9 mouse cellular contexts compared by ENCODE assay signal in the genomic region with DNA sequence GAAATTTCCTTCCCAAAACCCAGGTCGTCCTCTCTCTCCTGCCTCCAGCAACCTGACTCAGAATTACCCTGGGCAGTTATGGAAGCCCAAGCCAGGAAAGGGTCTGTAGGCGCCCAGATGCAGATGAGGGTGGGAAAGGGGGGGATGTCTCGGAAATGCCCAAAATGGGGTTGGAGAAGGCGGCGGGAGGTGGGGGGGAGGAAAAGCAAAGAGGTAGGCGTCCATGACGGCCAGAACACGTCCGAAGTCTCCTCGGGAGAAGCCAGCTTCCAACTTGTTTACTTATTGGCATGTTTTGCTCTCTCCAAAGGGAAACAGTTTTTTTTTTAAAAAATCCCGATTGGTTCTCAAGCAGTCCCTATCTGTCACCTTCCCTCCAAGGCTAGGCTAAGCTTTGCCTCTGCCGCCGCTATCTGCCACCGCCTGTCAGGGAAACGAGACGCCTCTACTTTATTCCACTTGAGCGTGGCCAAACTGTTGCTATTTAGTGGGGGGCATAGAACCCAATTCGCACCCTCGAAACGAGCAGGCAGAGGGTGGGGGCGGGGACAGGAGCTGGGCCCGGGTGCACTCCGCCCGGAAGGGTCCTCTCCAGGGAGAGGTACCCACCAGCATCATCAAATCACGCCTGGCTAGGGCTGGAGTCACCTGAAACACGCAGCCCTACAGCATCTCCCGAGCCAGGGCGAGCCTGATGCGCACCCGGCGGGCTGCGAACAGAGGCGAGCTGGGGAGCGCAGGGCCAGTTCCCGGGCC.
DNase-seq lines count a peak whose midpoint lies in the region; ATAC-seq and TF ChIP-seq lines count a peak whose summit lies in the region.
"Had no signal": no experiment of that assay in that cellular context is flagged by ENCODE, and none has a peak within 500 bp of the region (broad histone marks: within the 10 kb centered on the region; RNA-seq: fewer than 3 reads in every experiment).

No protein-coding gene starts in this region.

- H3K9me3 ChIP-seq in lung, embryonic 14.5 days (ENCODE audit: low read depth, low read length) = no peaks in the 10 kb centered on the region
- H3K9me3 ChIP-seq in embryonic facial prominence, embryonic 14.5 days (ENCODE audit: control insufficient read depth, low read length) = no peaks in the 10 kb centered on the region
- no peaks in the 10 kb centered on the region for H3K9me3 ChIP-seq in hindbrain, embryonic 16.5 days (ENCODE audit: control insufficient read depth, low read length)
- no peaks in the 10 kb centered on the region for H3K9me3 ChIP-seq in midbrain, embryonic 11.5 days (ENCODE audit: control insufficient read depth, low read length)

- 2% methylated on average over 35 of the region's 35 CpGs for WGBS in lung, embryonic 14.5 days
- 1% methylated on average over 35 of the region's 35 CpGs for WGBS in embryonic facial prominence, embryonic 14.5 days
- WGBS in hindbrain, embryonic 16.5 days = under 1% methylated on average over 35 of the region's 35 CpGs
- WGBS in midbrain, embryonic 11.5 days = 2% methylated on average over 35 of the region's 35 CpGs

- ATAC-seq in lung, embryonic 14.5 days (ENCODE audit: insufficient read depth) = peak; percentile 77
- peak; percentile 69 for ATAC-seq in embryonic facial prominence, embryonic 14.5 days (ENCODE audit: low read depth)
- ATAC-seq in hindbrain, embryonic 16.5 days = peak; percentile 53
- ATAC-seq in midbrain, embryonic 11.5 days (ENCODE audit: low FRiP score) = peak; percentile 65

- H3K36me3 ChIP-seq in lung, embryonic 14.5 days (ENCODE audit: insufficient read depth) = no peaks in the 10 kb centered on the region
- H3K36me3 ChIP-seq in embryonic facial prominence, embryonic 14.5 days (ENCODE audit: control insufficient read depth, insufficient read depth, low read length) = no peaks in the 10 kb centered on the region
- no peaks in the 10 kb centered on the region for H3K36me3 ChIP-seq in hindbrain, embryonic 16.5 days (ENCODE audit: control insufficient read depth, insufficient read depth, low read length)
- no peaks in the 10 kb centered on the region for H3K36me3 ChIP-seq in midbrain, embryonic 11.5 days (ENCODE audit: control insufficient read depth, insufficient read depth, low read length)

- peaks cover 69% of the 10 kb centered on the region for H3K27me3 ChIP-seq in lung, embryonic 14.5 days (ENCODE audit: insufficient read depth, low read length)
- H3K27me3 ChIP-seq in embryonic facial prominence, embryonic 14.5 days (replicated peaks; ENCODE audit: control insufficient read depth, insufficient read depth, low read length) = peaks cover 76% of the 10 kb centered on the region
- H3K27me3 ChIP-seq in hindbrain, embryonic 16.5 days (replicated peaks; ENCODE audit: control insufficient read depth, insufficient read depth, low read length) = peaks cover 3% of the 10 kb centered on the region; the same call in 1 of the 2 replicates
- peaks cover 24% of the 10 kb centered on the region for H3K27me3 ChIP-seq in midbrain, embryonic 11.5 days (ENCODE audit: control insufficient read depth, insufficient read depth, low read length)

- H3K4me2 ChIP-seq in lung, embryonic 14.5 days = peak overlapping the region; percentile 89
- peak overlapping the region; percentile 73 for H3K4me2 ChIP-seq in embryonic facial prominence, embryonic 14.5 days (ENCODE audit: low read depth, low read length)
- H3K4me2 ChIP-seq in hindbrain, embryonic 16.5 days (ENCODE audit: low read length) = peak overlapping the region; percentile 87
- H3K4me2 ChIP-seq in midbrain, embryonic 11.5 days = peak overlapping the region; percentile 84

- peak overlapping the region; percentile 18; the same call in 1 of the 2 replicates for H3K9ac ChIP-seq in lung, embryonic 14.5 days
- H3K9ac ChIP-seq in embryonic facial prominence, embryonic 14.5 days (ENCODE audit: low read depth, low read length) = peak overlapping the region; percentile 55
- H3K9ac ChIP-seq in hindbrain, embryonic 16.5 days (ENCODE audit: low read depth, low read length) = peak overlapping the region; percentile 86
- H3K9ac ChIP-seq in midbrain, embryonic 11.5 days (ENCODE audit: low read length) = peak overlapping the region; percentile 60

- peak; percentile 68 for DNase-seq in lung, embryonic 14.5 days
- DNase-seq in lung, postnatal 36 days = no peak
- DNase-seq in adrenal gland, postnatal 36 days = peak; percentile 71 to 74
- peak; percentile 60 for DNase-seq in embryonic facial prominence, embryonic 14.5 days (ENCODE audit: low spot score)
- DNase-seq in midbrain, embryonic 11.5 days (ENCODE audit: low spot score, missing footprints) = peak; percentile 93
- DNase-seq in yolk sac, embryonic 10.5 days (ENCODE audit: low spot score) = peak; percentile 15
- no peak for DNase-seq in frontal cortex, postnatal 14 days (ENCODE audit: low spot score in 2 of 2)

- no peak overlapping the region for H3K27ac ChIP-seq in lung, embryonic 14.5 days (ENCODE audit: low read depth)
- H3K27ac ChIP-seq in embryonic facial prominence, embryonic 14.5 days (replicated peaks; ENCODE audit: low read depth, low read length) = no peak overlapping the region
- H3K27ac ChIP-seq in hindbrain, embryonic 16.5 days (ENCODE audit: low read depth, low read length) = peak overlapping the region; percentile 93
- H3K27ac ChIP-seq in midbrain, embryonic 11.5 days (ENCODE audit: low read depth, low read length) = no peak overlapping the region
- H3K27ac ChIP-seq: macrophage had no signal

- TF ChIP-seq CTCF in lung, embryonic 14.5 days (IDR thresholded peaks at IDR 0.05; ENCODE audit: low read depth) = no peak

- H3K4me1 ChIP-seq in lung, embryonic 14.5 days (ENCODE audit: insufficient read depth) = no peaks in the 10 kb centered on the region
- H3K4me1 ChIP-seq in embryonic facial prominence, embryonic 14.5 days (ENCODE audit: control insufficient read depth, insufficient read depth, low read length) = no peaks in the 10 kb centered on the region
- peaks cover 24% of the 10 kb centered on the region for H3K4me1 ChIP-seq in hindbrain, embryonic 16.5 days (ENCODE audit: control insufficient read depth, insufficient read depth, low read depth, low read length)
- H3K4me1 ChIP-seq in midbrain, embryonic 11.5 days (ENCODE audit: control insufficient read depth, insufficient read depth, low read length) = 0 out of 2 replicates have a peak, but pooled peaks cover 5% of the 10 kb centered on the region

- peak overlapping the region; percentile 41 for H3K4me3 ChIP-seq in lung, embryonic 14.5 days (ENCODE audit: low read depth, low read length)
- H3K4me3 ChIP-seq in embryonic facial prominence, embryonic 14.5 days (ENCODE audit: low read depth, low read length) = peak overlapping the region; percentile 48
- peak overlapping the region; percentile 78 for H3K4me3 ChIP-seq in hindbrain, embryonic 16.5 days (ENCODE audit: low read length)
- peak overlapping the region; percentile 53 for H3K4me3 ChIP-seq in midbrain, embryonic 11.5 days (ENCODE audit: low read depth, low read length)

Comparison
In these comparisons a context has a peak if more than half of its experiments do, and no peak if none do; other contexts are left out.
1. DNase-seq: peak in lung, embryonic 14.5 days (single experiment), adrenal gland, postnatal 36 days (2 of 2), embryonic facial prominence, embryonic 14.5 days (single experiment), midbrain, embryonic 11.5 days (single experiment) and yolk sac, embryonic 10.5 days (single experiment); none in lung, postnatal 36 days (single experiment) and frontal cortex, postnatal 14 days (0 of 2).
2. H3K9ac ChIP-seq: peak in every context shown above with its lines; median percentile 86 in hindbrain, embryonic 16.5 days; 60 in midbrain, embryonic 11.5 days; 55 in embryonic facial prominence, embryonic 14.5 days; 18 in lung, embryonic 14.5 days.
3. Peak in every context shown above with its lines, with median percentiles within 50 percentile points of each other: ATAC-seq, H3K4me2 ChIP-seq and H3K4me3 ChIP-seq.